Mouse (Mus musculus) c-Kit-positive CD71-positive TER-119-positive erythroid progenitor cells, embryonic 14.5 days (primary cell): ENCODE data around the gene Tspan14.

Experiments used
- DNase-seq: peaks from one replicate; pipeline ENCODE4 v3.0.0-alpha.2; 2013; ENCODE audit warnings: low spot score

Tspan14 gene

GRCm38 (mm10) chr14:40874565-40874964, 92.0 kb downstream of the Tspan14 start:
- no peak for DNase-seq

GRCm38 (mm10) chr14:40873961-40874360, 92.6 kb downstream of the Tspan14 start:
- DNase-seq, result no peak

GRCm38 (mm10) chr14:40870598-40870997, 96.0 kb downstream of the Tspan14 start:
- DNase-seq, result no peak

- no peak for DNase-seq
These were observed 101.6 kb downstream of the Tspan14 start for GRCm38 (mm10) chr14:40864811-40865514.

GRCm38 (mm10) chr14:40863659-40864058, 102.9 kb downstream of the Tspan14 start:
- no peak for DNase-seq

GRCm38 (mm10) chr14:40863022-40863421, 103.6 kb downstream of the Tspan14 start:
- no peak for DNase-seq
